Mouse (Mus musculus): ENCODE measurements around the gene Lrrc28. TPM values are rescaled to one million over a fixed set of nuclear protein-coding genes. Genes with fewer than 3 reads are reported as not detected.

The Lrrc28 gene
- polyA plus RNA-seq, 1 experiment from 2014 or later: 20.9 TPM

DNA sequence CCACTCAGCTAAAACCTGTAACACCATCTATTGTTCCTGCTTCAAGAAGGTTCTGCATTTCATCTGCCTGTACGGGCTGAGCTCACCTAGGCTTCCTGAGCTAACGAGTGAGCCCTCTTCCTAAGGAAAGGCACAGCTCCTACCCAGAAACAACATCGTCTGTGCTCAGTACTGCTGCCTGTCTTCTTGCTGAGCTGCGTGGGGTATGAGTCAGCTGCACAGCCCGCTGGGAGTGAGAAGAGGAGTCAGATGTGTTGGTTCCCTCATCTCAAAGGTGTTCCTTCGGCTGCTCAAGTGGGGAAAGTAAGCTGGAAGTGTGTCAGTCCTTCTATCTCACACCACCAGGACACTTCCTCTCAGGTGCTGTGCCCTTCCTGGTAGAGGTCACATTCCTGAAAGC lies 101.4 kb downstream of the Lrrc28 start:
- Histone ChIP-seq H3K4me3 (replicated peaks; ENCODE audit: low read depth, low read length) (no peak overlapping the region), H3K27me3 (ENCODE audit: insufficient read depth, low read length) (no peaks in the 10 kb centered on the region), H3K9ac (ENCODE audit: low read depth, low read length) (no peak overlapping the region), H3K4me2 (ENCODE audit: low read length) (no peak overlapping the region), H3K36me3 (ENCODE audit: insufficient read depth, low read length) (no peaks in the 10 kb centered on the region), H3K9me3 (replicated peaks; ENCODE audit: low read length) (no peaks in the 10 kb centered on the region), H3K27ac (no peak overlapping the region), H3K4me1 (replicated peaks; ENCODE audit: insufficient read depth, low read length) (no peaks in the 10 kb centered on the region)
- 76% methylated on average over 6 of the region's 6 CpGs for WGBS
- no peak for TF ChIP-seq CTCF (IDR thresholded peaks at IDR 0.05; ENCODE audit: low read depth)
- ATAC-seq (replicated peaks; ENCODE audit: low FRiP score, low read depth): no peak
- DNase-seq (ENCODE audit: low spot score): no peak

DNA sequence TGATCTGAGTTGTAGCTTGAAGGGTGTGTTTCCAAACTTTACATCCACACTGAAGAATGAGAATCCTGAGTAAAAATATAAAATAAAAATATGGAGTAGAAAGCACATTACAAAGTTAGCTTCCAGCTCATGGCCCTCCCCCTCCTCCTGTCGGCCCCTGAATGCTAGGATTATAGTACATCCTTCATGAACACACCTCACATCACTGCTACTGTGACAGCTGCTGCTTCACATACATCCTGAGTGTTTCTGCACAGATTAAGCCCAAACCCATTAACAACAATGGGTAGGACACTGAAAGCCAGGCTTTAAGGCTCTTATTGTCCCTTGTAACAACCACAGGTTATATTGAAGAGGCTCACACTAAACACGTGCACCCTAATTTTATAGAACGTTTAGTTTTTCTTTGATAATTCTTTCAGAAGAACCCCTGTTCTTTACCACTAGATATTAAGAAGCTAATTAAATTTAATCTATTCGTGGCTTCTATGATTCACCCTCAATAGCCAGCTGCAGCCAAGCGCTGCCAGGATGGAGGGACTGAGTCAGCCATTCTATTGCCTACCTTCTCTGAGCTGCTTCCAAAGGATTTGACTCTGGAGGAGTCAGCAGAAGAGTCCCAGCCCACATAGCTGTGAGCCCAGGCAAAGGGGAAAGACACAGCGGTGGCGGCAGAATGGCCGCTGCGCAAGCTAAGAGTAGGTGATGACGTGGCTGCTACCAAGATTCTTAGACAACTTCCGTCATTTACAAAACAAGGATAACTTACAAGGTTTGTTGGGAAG lies 108.3 kb downstream of the Lrrc28 start:
- Histone ChIP-seq H3K9me3 (replicated peaks; ENCODE audit: low read length) (no peaks in the 10 kb centered on the region), H3K4me3 (replicated peaks; ENCODE audit: low read depth, low read length) (no peak overlapping the region), H3K36me3 (ENCODE audit: insufficient read depth, low read length) (no peaks in the 10 kb centered on the region), H3K4me1 (replicated peaks; ENCODE audit: insufficient read depth, low read length) (no peaks in the 10 kb centered on the region), H3K4me2 (ENCODE audit: low read length) (no peak overlapping the region), H3K27ac (no peak overlapping the region), H3K27me3 (ENCODE audit: insufficient read depth, low read length) (no peaks in the 10 kb centered on the region), H3K9ac (ENCODE audit: low read depth, low read length) (no peak overlapping the region)
- ATAC-seq (replicated peaks; ENCODE audit: low FRiP score, low read depth): no peak
- no peak for TF ChIP-seq CTCF (IDR thresholded peaks at IDR 0.05; ENCODE audit: low read depth)
- WGBS: 89% methylated on average over 11 of the region's 11 CpGs
- DNase-seq (ENCODE audit: low spot score): no peak

DNA sequence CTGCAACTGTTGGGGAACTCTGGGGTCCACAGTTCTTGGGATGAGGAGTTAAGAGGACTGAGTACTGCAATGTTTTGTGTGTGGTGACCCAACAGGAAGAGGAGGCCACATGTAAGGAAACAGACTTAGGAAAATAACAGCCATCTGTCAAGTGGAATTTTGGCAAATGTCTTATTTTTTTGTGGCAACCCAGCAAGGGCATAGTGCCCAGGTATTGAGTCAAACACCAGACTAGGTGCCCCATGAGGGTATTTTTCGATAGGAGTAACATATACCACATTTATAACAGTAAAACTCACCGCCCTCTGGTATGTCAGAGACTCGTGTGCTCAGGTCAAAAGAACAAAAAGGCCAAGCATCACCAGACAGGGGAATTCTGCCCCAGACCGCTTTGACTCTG lies 109.1 kb downstream of the Lrrc28 start:
- Histone ChIP-seq H3K9me3 (replicated peaks; ENCODE audit: low read length) (no peaks in the 10 kb centered on the region), H3K27me3 (ENCODE audit: insufficient read depth, low read length) (no peaks in the 10 kb centered on the region), H3K4me1 (replicated peaks; ENCODE audit: insufficient read depth, low read length) (no peaks in the 10 kb centered on the region), H3K9ac (ENCODE audit: low read depth, low read length) (no peak overlapping the region), H3K27ac (no peak overlapping the region), H3K4me3 (replicated peaks; ENCODE audit: low read depth, low read length) (no peak overlapping the region), H3K4me2 (ENCODE audit: low read length) (no peak overlapping the region), H3K36me3 (ENCODE audit: insufficient read depth, low read length) (no peaks in the 10 kb centered on the region)
- ATAC-seq (replicated peaks; ENCODE audit: low FRiP score, low read depth) (no peak), DNase-seq (ENCODE audit: low spot score) (no peak)
- no peak for TF ChIP-seq CTCF (IDR thresholded peaks at IDR 0.05; ENCODE audit: low read depth)
- 74% methylated on average over 4 of the region's 4 CpGs for WGBS

DNA sequence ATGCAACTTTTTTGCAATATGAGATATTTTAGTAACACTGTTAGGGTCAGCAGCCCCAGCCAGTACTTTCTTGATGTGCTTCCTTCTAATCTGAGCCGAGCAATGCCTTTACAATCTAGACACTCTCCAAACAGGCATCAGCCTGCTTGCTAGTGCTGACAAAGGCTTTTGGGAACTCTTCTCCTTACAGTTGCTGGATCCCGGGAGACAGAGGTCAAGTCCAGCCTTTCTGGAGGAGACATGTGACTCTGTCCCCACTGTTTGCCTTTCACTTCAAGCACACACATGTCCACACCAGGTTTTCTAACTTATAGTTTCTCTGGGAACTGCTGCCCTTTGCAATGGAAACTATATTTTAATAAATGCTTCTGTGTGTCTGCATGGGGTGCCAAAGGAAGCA lies 114.1 kb downstream of the Lrrc28 start:
- H3K4me2 ChIP-seq (ENCODE audit: low read length): no peak overlapping the region
- H3K36me3 ChIP-seq (ENCODE audit: insufficient read depth, low read length): 0 out of 2 replicates have a peak, but pooled peaks cover 4% of the 10 kb centered on the region
- H3K4me1 ChIP-seq (replicated peaks; ENCODE audit: insufficient read depth, low read length): no peaks in the 10 kb centered on the region
- DNase-seq (ENCODE audit: low spot score) (no peak), ATAC-seq (replicated peaks; ENCODE audit: low FRiP score, low read depth) (no peak; the same call in 1 of the 2 replicates)
- no peaks in the 10 kb centered on the region for H3K27me3 ChIP-seq (ENCODE audit: insufficient read depth, low read length)
- H3K9me3 ChIP-seq (replicated peaks; ENCODE audit: low read length): no peaks in the 10 kb centered on the region
- H3K4me3 ChIP-seq (replicated peaks; ENCODE audit: low read depth, low read length): no peak overlapping the region
- H3K27ac ChIP-seq: no peak overlapping the region
- no peak overlapping the region for H3K9ac ChIP-seq (ENCODE audit: low read depth, low read length)
- 48% methylated on average over 2 of the region's 2 CpGs for WGBS
- TF ChIP-seq CTCF (IDR thresholded peaks at IDR 0.05; ENCODE audit: low read depth): no peak

DNA sequence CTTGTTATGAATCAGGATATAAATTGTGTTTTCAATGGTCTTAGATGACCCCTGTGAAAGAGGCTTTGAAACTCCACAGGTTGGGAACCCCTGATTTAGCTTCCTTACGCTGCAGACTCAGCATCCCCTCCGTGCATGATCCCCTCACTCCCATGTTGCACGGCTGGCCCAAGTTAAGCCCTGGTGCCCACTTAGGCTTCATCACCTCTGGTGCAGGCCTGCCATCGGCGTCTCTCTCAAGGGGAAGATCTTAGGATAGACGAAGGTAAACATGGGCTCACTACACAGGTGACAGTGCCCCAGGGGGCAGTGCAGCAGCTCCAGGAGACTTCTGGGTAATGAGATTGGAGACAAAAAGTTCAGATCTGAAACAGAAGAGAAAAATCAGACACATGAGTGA lies 115.7 kb downstream of the Lrrc28 start:
- no peaks in the 10 kb centered on the region for H3K9me3 ChIP-seq (replicated peaks; ENCODE audit: low read length)
- no peak overlapping the region for H3K27ac ChIP-seq
- H3K4me2 ChIP-seq (ENCODE audit: low read length): no peak overlapping the region
- 0 out of 2 replicates have a peak, but pooled peaks cover 4% of the 10 kb centered on the region for H3K36me3 ChIP-seq (ENCODE audit: insufficient read depth, low read length)
- TF ChIP-seq CTCF (IDR thresholded peaks at IDR 0.05; ENCODE audit: low read depth): no peak
- no peak for ATAC-seq (replicated peaks; ENCODE audit: low FRiP score, low read depth)
- 84% methylated on average over 6 of the region's 6 CpGs for WGBS
- H3K27me3 ChIP-seq (ENCODE audit: insufficient read depth, low read length): no peaks in the 10 kb centered on the region
- no peak for DNase-seq (ENCODE audit: low spot score)
- no peak overlapping the region for H3K4me3 ChIP-seq (replicated peaks; ENCODE audit: low read depth, low read length)
- no peak overlapping the region for H3K9ac ChIP-seq (ENCODE audit: low read depth, low read length)
- no peaks in the 10 kb centered on the region for H3K4me1 ChIP-seq (replicated peaks; ENCODE audit: insufficient read depth, low read length)

DNA sequence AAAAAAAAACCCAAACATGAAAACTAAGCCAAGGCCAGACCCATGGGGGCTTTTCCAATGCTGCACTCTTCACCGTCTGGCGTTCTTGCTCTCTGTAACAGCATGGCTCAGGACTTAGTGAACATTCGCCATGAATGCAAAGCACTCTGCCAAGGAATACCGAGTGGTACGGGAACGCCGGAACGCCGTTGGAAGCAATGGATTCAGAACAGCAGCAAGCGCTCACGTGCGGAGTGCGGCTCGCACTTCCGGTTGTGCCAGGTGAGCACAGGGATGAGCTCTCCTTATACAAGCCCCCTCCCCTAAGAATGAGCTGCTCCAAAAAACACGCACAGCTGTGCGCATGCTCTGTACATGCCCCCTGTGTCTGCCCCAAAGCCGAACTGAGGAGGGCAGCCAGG lies 116.2 kb downstream of the Lrrc28 start:
- ATAC-seq (replicated peaks; ENCODE audit: low FRiP score, low read depth) (no peak), DNase-seq (ENCODE audit: low spot score) (no peak)
- Histone ChIP-seq H3K9me3 (replicated peaks; ENCODE audit: low read length) (no peaks in the 10 kb centered on the region), H3K4me2 (ENCODE audit: low read length) (no peak overlapping the region), H3K27ac (no peak overlapping the region), H3K9ac (ENCODE audit: low read depth, low read length) (no peak overlapping the region), H3K27me3 (ENCODE audit: insufficient read depth, low read length) (no peaks in the 10 kb centered on the region), H3K4me3 (replicated peaks; ENCODE audit: low read depth, low read length) (no peak overlapping the region), H3K4me1 (replicated peaks; ENCODE audit: insufficient read depth, low read length) (no peaks in the 10 kb centered on the region), H3K36me3 (ENCODE audit: insufficient read depth, low read length) (0 out of 2 replicates have a peak, but pooled peaks cover 4% of the 10 kb centered on the region)
- 93% methylated on average over 18 of the region's 18 CpGs for WGBS
- no peak for TF ChIP-seq CTCF (IDR thresholded peaks at IDR 0.05; ENCODE audit: low read depth)

All from kidney, postnatal 0 days (tissue).